Mouse (Mus musculus): ENCODE data around the gene Spats2. TPM values are rescaled to one million over a fixed set of nuclear protein-coding genes. Genes with fewer than 3 reads are reported as not detected.
A peak's percentile ranks its signal among the peaks of the same experiment; 100 is the strongest.

Spats2 gene
- polyA plus RNA-seq, 1 experiment = 39.1 TPM

DNA sequence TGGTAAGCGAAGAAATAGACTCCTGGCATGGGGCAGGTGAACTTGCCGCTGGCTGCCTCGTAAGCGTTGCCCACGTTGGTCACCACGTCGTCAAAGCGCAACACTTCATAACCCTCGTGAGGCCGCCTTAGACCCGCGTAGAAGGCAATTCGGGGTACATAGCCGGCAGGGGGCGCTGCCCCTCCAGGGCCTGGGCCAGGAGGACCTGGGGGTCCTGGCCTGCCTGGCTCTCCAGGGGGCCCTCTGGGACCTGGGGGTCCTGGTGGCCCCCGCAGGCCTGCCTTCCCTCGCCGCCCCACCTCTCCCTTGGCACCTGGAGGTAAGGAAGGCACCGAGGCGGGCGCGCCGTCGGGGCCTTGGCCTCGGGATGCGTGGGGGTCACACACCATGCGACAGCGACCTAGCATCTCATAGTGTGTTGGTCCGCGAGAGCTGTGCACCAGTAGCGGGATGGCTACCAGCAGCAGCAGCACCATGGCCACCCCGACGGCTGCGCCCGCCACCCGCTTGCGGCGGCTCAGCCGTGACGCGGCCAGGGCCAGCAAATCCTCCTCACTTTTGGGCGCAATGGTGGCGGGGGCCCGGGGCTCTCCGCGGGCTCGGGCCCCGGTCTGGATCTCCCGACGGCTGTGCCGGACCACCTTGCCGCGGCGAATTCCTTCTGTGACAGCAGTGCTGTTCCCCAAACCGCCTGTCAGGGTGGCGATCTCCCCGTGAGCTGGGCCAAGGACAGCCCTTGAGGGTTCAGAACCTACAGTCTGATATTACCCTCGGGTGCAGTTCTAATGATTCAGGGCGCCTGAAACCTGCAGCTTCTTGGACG lies 38.3 kb upstream of the Spats2 start, which contains the start of gene C1ql4:
Gene C1ql4 (minus strand): TSS at position 565 of the 823 bp plus-strand sequence.
- no peak for TF ChIP-seq TCF12 (IDR thresholded peaks at IDR 0.05; ENCODE audit: insufficient read depth, poor library complexity, severe bottlenecking)
- no peak for TF ChIP-seq MYOD1 (IDR thresholded peaks at IDR 0.05; ENCODE audit: control insufficient read depth in 1 of 3, insufficient read length in 2 of 3, low read depth in 2 of 3)
- TF ChIP-seq MAX (IDR thresholded peaks at IDR 0.05; ENCODE audit: low read depth) = no peak
- TF ChIP-seq E2F4 (IDR thresholded peaks at IDR 0.05; ENCODE audit: insufficient read depth) = no peak
- peak in 1 of 3 experiments; percentile 29 for TF ChIP-seq MYOG (IDR thresholded peaks at IDR 0.05; ENCODE audit: control insufficient read depth in 1 of 3, insufficient read depth in 1 of 3, insufficient read length in 2 of 3, low read depth in 2 of 3)
- no peak for TF ChIP-seq USF1 (IDR thresholded peaks at IDR 0.05; ENCODE audit: low read depth)
- Histone ChIP-seq H3K79me2 (ENCODE audit: control insufficient read depth, insufficient read depth) (no peaks in the 10 kb centered on the region), H3ac (ENCODE audit: control insufficient read depth, insufficient read length) (no peak within 1 kb of the TSS), H3K27me3 (ENCODE audit: control insufficient read depth, insufficient read depth, insufficient read length) (no peaks in the 10 kb centered on the region), H3K36me3 (ENCODE audit: control insufficient read depth, insufficient read depth) (no peaks in the 10 kb centered on the region), H3K4me3 (no peak within 1 kb of the TSS), H3K4me2 (ENCODE audit: low read depth) (peak within 1 kb of the TSS; percentile 82)

GRCm38 (mm10) chr15:99088292-99088691 lies 37.4 kb upstream of the Spats2 start:
- H3K36me3 ChIP-seq (ENCODE audit: control insufficient read depth, insufficient read depth) = no peaks in the 10 kb centered on the region
- no peak for TF ChIP-seq REST (IDR thresholded peaks at IDR 0.05; ENCODE audit: insufficient read depth, insufficient read length)
- no peak for TF ChIP-seq MYOD1 (IDR thresholded peaks at IDR 0.05; ENCODE audit: control insufficient read depth in 1 of 3, insufficient read length in 2 of 3, low read depth in 2 of 3)
- no peak for TF ChIP-seq POLR2AphosphoS2 (IDR thresholded peaks at IDR 0.05; ENCODE audit: insufficient read length, low read depth)
- no peak for TF ChIP-seq TCF3 (IDR thresholded peaks at IDR 0.05; ENCODE audit: insufficient read length, low read depth)
- no peak for TF ChIP-seq SRF (IDR thresholded peaks at IDR 0.05; ENCODE audit: control insufficient read depth, insufficient read length, low read depth)
- no peak for TF ChIP-seq CEBPB (IDR thresholded peaks at IDR 0.05; ENCODE audit: insufficient read depth, poor library complexity, severe bottlenecking)
- TF ChIP-seq TCF12 (IDR thresholded peaks at IDR 0.05; ENCODE audit: insufficient read depth, poor library complexity, severe bottlenecking) = no peak
- TF ChIP-seq POLR2A (IDR thresholded peaks at IDR 0.05; ENCODE audit: insufficient read length, low read depth) = no peak
- TF ChIP-seq MAX (IDR thresholded peaks at IDR 0.05; ENCODE audit: low read depth) = no peak
- TF ChIP-seq MYOG (IDR thresholded peaks at IDR 0.05; ENCODE audit: control insufficient read depth in 1 of 3, insufficient read depth in 1 of 3, insufficient read length in 2 of 3, low read depth in 2 of 3) = no peak
- TF ChIP-seq E2F4 (IDR thresholded peaks at IDR 0.05; ENCODE audit: insufficient read depth) = no peak
- no peak for TF ChIP-seq USF1 (IDR thresholded peaks at IDR 0.05; ENCODE audit: low read depth)
- H3K27me3 ChIP-seq (ENCODE audit: control insufficient read depth, insufficient read depth, insufficient read length) = no peaks in the 10 kb centered on the region

GRCm38 (mm10) chr15:99089069-99089468 lies 36.6 kb upstream of the Spats2 start:
- H3K4me2 ChIP-seq (ENCODE audit: low read depth) = no peak overlapping the region
- H3K79me2 ChIP-seq (ENCODE audit: control insufficient read depth, insufficient read depth) = no peaks in the 10 kb centered on the region
- no peak overlapping the region for H3K4me3 ChIP-seq
- no peaks in the 10 kb centered on the region for H3K36me3 ChIP-seq (ENCODE audit: control insufficient read depth, insufficient read depth)
- TF ChIP-seq MYOG (IDR thresholded peaks at IDR 0.05; ENCODE audit: control insufficient read depth in 1 of 3, insufficient read depth in 1 of 3, insufficient read length in 2 of 3, low read depth in 2 of 3) = no peak
- TF ChIP-seq POLR2A (IDR thresholded peaks at IDR 0.05; ENCODE audit: insufficient read length, low read depth) = no peak
- TF ChIP-seq MYOD1 (IDR thresholded peaks at IDR 0.05; ENCODE audit: control insufficient read depth in 1 of 3, insufficient read length in 2 of 3, low read depth in 2 of 3) = no peak
- no peak for TF ChIP-seq E2F4 (IDR thresholded peaks at IDR 0.05; ENCODE audit: insufficient read depth)
- TF ChIP-seq SRF (IDR thresholded peaks at IDR 0.05; ENCODE audit: control insufficient read depth, insufficient read length, low read depth) = no peak
- no peak for TF ChIP-seq MAX (IDR thresholded peaks at IDR 0.05; ENCODE audit: low read depth)
- no peak for TF ChIP-seq CEBPB (IDR thresholded peaks at IDR 0.05; ENCODE audit: insufficient read depth, poor library complexity, severe bottlenecking)
- TF ChIP-seq TCF3 (IDR thresholded peaks at IDR 0.05; ENCODE audit: insufficient read length, low read depth) = no peak
- no peak for TF ChIP-seq REST (IDR thresholded peaks at IDR 0.05; ENCODE audit: insufficient read depth, insufficient read length)
- TF ChIP-seq POLR2AphosphoS2 (IDR thresholded peaks at IDR 0.05; ENCODE audit: insufficient read length, low read depth) = no peak
- no peak for TF ChIP-seq TCF12 (IDR thresholded peaks at IDR 0.05; ENCODE audit: insufficient read depth, poor library complexity, severe bottlenecking)
- no peak for TF ChIP-seq USF1 (IDR thresholded peaks at IDR 0.05; ENCODE audit: low read depth)
- H3ac ChIP-seq (ENCODE audit: control insufficient read depth, insufficient read length) = no peak overlapping the region
- peaks cover 5% of the 10 kb centered on the region for H3K27me3 ChIP-seq (ENCODE audit: control insufficient read depth, insufficient read depth, insufficient read length)

More at GRCm38 (mm10) chr15:99088292-99088691, 37.4 kb upstream of the Spats2 start:
- Histone ChIP-seq H3ac (ENCODE audit: control insufficient read depth, insufficient read length) (no peak overlapping the region), H3K4me2 (ENCODE audit: low read depth) (peak overlapping the region; percentile 82), H3K4me3 (no peak overlapping the region), H3K79me2 (ENCODE audit: control insufficient read depth, insufficient read depth) (no peaks in the 10 kb centered on the region)

- Histone ChIP-seq H3K79me2 (ENCODE audit: control insufficient read depth, insufficient read depth) (no peaks in the 10 kb centered on the region), H3K27me3 (ENCODE audit: control insufficient read depth, insufficient read depth, insufficient read length) (peaks cover 35% of the 10 kb centered on the region), H3K4me3 (no peak within 1 kb of the TSS), H3ac (ENCODE audit: control insufficient read depth, insufficient read length) (no peak within 1 kb of the TSS), H3K4me2 (ENCODE audit: low read depth) (no peak within 1 kb of the TSS), H3K36me3 (ENCODE audit: control insufficient read depth, insufficient read depth) (no peaks in the 10 kb centered on the region)
- TF ChIP-seq MYOG (IDR thresholded peaks at IDR 0.05; ENCODE audit: control insufficient read depth in 1 of 3, insufficient read depth in 1 of 3, insufficient read length in 2 of 3, low read depth in 2 of 3) = no peak
- no peak for TF ChIP-seq TCF12 (IDR thresholded peaks at IDR 0.05; ENCODE audit: insufficient read depth, poor library complexity, severe bottlenecking)
- no peak for TF ChIP-seq POLR2A (IDR thresholded peaks at IDR 0.05; ENCODE audit: insufficient read length, low read depth)
- no peak for TF ChIP-seq POLR2AphosphoS2 (IDR thresholded peaks at IDR 0.05; ENCODE audit: insufficient read length, low read depth)
- no peak for TF ChIP-seq CEBPB (IDR thresholded peaks at IDR 0.05; ENCODE audit: insufficient read depth, poor library complexity, severe bottlenecking)
- no peak for TF ChIP-seq SRF (IDR thresholded peaks at IDR 0.05; ENCODE audit: control insufficient read depth, insufficient read length, low read depth)
- TF ChIP-seq USF1 (IDR thresholded peaks at IDR 0.05; ENCODE audit: low read depth) = no peak
- TF ChIP-seq MAX (IDR thresholded peaks at IDR 0.05; ENCODE audit: low read depth) = no peak
- TF ChIP-seq REST (IDR thresholded peaks at IDR 0.05; ENCODE audit: insufficient read depth, insufficient read length) = no peak
- no peak for TF ChIP-seq MYOD1 (IDR thresholded peaks at IDR 0.05; ENCODE audit: control insufficient read depth in 1 of 3, insufficient read length in 2 of 3, low read depth in 2 of 3)
- TF ChIP-seq E2F4 (IDR thresholded peaks at IDR 0.05; ENCODE audit: insufficient read depth) = no peak
- TF ChIP-seq TCF3 (IDR thresholded peaks at IDR 0.05; ENCODE audit: insufficient read length, low read depth) = no peak
Measured at GRCm38 (mm10) chr15:99092870-99093269, 32.8 kb upstream of the Spats2 start, which contains the start of gene Dnajc22. Gene Dnajc22 (plus strand): TSS chr15:99093170.
